Mouse (Mus musculus) erythroblast, embryonic 14.5 days (primary cell): Measurements from ENCODE around the gene Mertk.

Experiments
- GATA1 ChIP-seq: IDR thresholded peaks from 2 replicates; pipeline ENCODE4 v1.6.1; 2012; ENCODE audit warnings: low read length, inconsistent platforms, mixed read lengths
- TAL1 ChIP-seq: IDR thresholded peaks from 3 replicates; pipeline ENCODE4 v1.6.1; 2012; ENCODE audit warnings: low read length, inconsistent platforms, mixed read lengths

GRCm38 (mm10) chr2:128817387-128817785 lies 118.6 kb downstream of the Mertk start:
- TF ChIP-seq TAL1, result no peak
- no peak for TF ChIP-seq GATA1
